In genomic region chrX:70327656-70328055, GRCm38 (mm10) we compare ENCODE assay signal across 24 mouse cellular contexts.
"Had no signal": no experiment of that assay in that cellular context is flagged by ENCODE, and none has a peak within 500 bp of the region (broad histone marks: within the 10 kb centered on the region; RNA-seq: fewer than 3 reads in every experiment).

No protein-coding gene starts in this region.

- H3K27me3 ChIP-seq: heart, embryonic 13.5 days; heart, embryonic 15.5 days; hindbrain, embryonic 13.5 days; hindbrain, embryonic 15.5 days; limb, embryonic 13.5 days; limb, embryonic 15.5 days; liver, embryonic 13.5 days; liver, embryonic 15.5 days had no signal

- H3K4me1 ChIP-seq: heart, embryonic 13.5 days; heart, embryonic 15.5 days; hindbrain, embryonic 15.5 days; kidney, embryonic 15.5 days; limb, embryonic 13.5 days; limb, embryonic 15.5 days; liver, embryonic 13.5 days; liver, embryonic 15.5 days had no signal

- H3K4me3 ChIP-seq: heart, adult 2 months; heart, embryonic 13.5 days; heart, embryonic 15.5 days; hindbrain, embryonic 13.5 days; hindbrain, embryonic 15.5 days; kidney, embryonic 15.5 days; limb, embryonic 13.5 days; limb, embryonic 15.5 days; liver, embryonic 13.5 days; liver, embryonic 15.5 days had no signal

- DNase-seq: gastrocnemius, postnatal 14 days; gastrocnemius, postnatal 36 days; heart, adult 11 months; heart, adult 2 months; heart, postnatal 14 days; heart, postnatal 36 days; kidney, adult 18-20 months; kidney, adult 8-10 months; kidney, postnatal 14 days; kidney, postnatal 36 days; layer of hippocampus, adult 9-11 months; layer of hippocampus, postnatal 36 days; left cerebral cortex, postnatal 4 days; liver, embryonic 13.5 days had no signal

- H3K36me3 ChIP-seq: heart, embryonic 13.5 days; heart, embryonic 15.5 days; hindbrain, embryonic 13.5 days; hindbrain, embryonic 15.5 days; kidney, embryonic 15.5 days; limb, embryonic 13.5 days; limb, embryonic 15.5 days; liver, embryonic 13.5 days; liver, embryonic 15.5 days had no signal

- H3K27ac ChIP-seq: heart, adult 2 months; heart, embryonic 13.5 days; heart, embryonic 15.5 days; hindbrain, embryonic 13.5 days; hindbrain, embryonic 15.5 days; hindbrain, postnatal 0 days; kidney, embryonic 15.5 days; kidney, postnatal 0 days; limb, embryonic 13.5 days; limb, embryonic 15.5 days; liver, embryonic 13.5 days; liver, embryonic 15.5 days had no signal

- H3K9me3 ChIP-seq: heart, embryonic 13.5 days; heart, embryonic 15.5 days; hindbrain, embryonic 13.5 days; hindbrain, embryonic 15.5 days; kidney, embryonic 15.5 days; limb, embryonic 13.5 days; limb, embryonic 15.5 days; liver, embryonic 13.5 days; liver, embryonic 15.5 days had no signal

- H3K9ac ChIP-seq: heart, embryonic 13.5 days; heart, embryonic 15.5 days; hindbrain, embryonic 13.5 days; hindbrain, embryonic 15.5 days; kidney, embryonic 15.5 days; limb, embryonic 13.5 days; limb, embryonic 15.5 days; liver, embryonic 13.5 days; liver, embryonic 15.5 days had no signal
